Mouse (Mus musculus): ENCODE measurements around the gene Syt3.

Gene Syt3

DNA sequence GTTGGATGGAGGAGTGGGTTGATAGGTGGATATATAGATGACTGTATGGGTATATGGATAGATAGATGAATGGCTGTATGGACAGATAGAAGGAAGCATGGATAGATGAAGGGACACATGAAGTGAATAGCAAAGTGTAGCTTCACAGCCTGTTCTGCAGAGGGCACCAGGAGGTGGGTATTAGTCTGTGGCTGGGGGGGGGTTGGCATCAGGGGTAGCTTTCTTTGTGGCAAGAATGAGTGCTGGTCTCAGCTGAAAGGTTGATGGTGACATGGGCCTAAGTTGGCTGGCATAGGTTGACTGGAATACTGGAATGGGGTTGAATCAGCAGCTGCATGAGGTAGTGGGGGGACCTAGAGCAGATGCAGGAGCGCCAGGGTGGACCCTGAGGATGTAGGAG, 57.3 kb downstream of the Syt3 start:
- in situ Hi-C loops (cut with MboI; ENCODE audit: unreplicated experiment in 2 of 2): no loop called here

DNA sequence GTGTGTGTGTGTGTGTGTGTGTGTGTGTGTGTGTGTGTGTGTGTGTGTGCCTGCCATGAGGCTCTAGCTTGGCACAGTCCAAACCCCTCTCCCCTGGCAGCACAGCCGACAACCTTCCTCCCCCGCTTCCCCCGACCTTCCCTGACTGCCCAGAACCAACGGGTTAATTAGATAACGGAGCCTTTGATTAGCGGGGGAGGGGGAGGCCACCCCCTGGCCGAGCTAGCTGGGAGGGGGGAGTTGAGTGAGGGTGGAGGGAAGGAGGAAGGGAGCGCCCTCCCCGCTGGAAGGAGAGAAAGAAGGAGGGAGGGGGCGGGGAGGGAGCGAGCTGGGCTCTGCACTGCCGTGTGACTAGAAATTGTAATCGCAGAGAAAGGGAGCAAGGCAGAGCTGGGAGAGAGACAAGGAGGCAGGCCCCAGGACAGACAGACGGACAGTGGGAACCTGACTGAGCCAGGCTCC, 57.8 kb downstream of the Syt3 start:
- in situ Hi-C loops (cut with MboI; ENCODE audit: unreplicated experiment in 2 of 2): no loop called here

DNA sequence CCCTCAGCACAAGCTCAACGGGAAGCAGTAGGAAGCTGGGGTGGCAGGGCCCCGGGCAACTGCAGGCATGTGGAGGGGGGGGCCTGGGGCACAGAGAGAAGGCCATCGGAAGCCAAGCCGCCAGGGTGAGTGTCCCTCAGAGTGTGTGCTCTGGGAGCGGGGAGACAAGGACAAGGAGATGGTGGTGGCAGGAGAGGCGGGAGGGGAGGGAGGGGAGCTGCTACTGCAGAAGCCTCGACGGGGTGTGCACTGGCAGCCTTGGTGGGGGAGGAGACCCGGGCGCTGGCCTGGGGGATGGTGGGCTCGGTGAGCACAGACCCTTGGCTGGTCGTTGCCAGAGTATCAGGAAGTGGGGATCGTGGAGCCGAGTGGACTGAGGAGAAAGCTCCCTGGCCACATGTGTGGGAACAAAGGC, 58.5 kb downstream of the Syt3 start:
- in situ Hi-C loops (cut with MboI; ENCODE audit: unreplicated experiment in 2 of 2): no loop called here

DNA sequence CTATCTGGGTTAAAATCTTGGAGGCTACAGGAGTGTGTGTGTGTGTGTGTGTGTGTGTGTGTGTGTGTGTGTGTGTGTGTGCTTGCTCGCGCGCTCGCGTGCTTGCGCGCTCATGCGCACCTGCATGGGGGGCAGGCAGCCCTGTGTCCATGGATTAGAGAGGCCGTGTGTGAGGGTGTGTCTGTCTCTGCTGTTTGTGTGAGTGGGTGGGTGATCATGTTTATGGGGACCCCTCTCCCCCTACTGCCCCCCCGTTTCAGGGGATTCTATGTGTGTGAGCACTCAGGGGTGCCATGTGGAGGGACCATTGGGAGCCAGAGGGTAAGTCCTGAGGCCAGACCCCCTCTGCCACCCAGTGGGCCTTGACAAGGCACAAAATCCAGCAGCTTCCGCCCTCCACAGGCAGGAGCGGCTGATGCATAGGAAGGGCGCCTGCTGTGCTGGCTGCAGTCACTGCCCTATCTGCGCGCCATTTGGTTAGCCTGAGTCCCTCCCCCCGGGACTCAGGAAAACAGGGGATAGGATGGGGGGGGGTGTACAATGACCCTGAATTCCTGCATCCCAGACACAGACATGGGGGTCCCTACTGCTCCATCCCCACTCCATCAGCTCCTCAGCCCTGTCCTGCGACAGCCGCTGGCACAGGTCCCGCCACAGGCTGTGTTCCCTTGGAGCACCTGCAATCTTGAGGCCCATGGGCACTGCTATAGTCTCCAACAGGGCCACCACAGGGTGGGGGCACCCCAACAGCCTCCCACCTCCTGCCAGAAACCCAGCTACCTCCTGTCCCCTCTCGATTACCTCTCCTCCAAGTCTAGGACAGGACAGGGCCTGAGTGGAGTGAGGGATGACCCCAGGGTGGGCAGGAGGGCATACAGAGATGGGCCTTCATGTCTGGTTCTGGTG, 59.6 kb downstream of the Syt3 start:
- in situ Hi-C loops (cut with MboI; ENCODE audit: unreplicated experiment in 2 of 2): no loop called here

DNA sequence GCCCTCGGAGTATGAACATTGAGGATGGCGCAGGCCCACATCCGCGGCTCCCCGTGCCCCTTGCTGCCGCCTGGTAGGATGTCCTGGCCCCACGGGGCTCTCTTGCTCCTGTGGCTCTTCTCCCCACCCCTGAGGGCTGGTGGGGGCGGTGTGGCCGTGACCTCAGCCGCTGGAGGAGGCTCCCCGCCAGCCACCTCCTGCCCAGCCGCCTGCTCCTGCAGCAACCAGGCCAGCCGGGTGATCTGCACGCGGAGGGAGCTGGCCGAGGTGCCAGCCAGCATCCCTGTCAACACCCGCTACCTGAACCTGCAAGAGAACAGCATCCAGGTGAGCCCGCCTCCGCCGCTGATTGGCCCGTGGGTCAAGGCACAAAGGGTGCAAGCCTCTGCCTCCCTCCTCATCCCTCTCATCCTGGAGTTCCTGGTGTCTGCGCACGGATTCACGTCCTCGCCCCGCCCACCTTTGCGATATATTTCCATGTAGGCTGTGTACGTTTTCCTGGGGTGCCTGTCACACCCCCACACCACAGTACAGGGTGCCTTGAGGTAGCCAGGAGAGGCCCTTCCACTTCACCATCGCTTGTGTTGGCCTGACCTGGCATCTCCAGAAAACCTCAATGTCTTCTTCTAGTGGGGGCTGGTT, 61.1 kb downstream of the Syt3 start:
- in situ Hi-C loops (cut with MboI; ENCODE audit: unreplicated experiment in 2 of 2): no loop called here

DNA sequence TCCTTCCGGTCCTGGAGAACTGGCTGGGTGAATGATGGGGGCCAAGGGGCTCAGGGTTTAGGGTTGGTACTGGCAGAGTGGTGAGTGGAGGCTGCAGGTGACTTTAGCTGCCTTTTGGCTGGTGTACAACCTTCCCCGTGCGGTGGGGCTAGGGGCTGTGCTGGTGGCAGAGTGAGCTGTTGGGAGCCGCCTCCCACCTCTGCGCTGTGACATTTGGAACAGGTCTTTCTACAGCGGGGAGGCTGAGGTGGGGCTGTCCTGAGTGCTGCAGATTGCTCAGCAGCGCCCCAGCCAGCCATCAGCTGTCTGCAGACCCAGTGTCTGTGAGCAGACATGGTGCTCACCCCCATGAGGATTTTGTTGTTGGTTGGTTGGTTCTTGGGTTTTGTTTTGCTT, 61.6 kb downstream of the Syt3 start:
- in situ Hi-C loops (cut with MboI; ENCODE audit: unreplicated experiment in 2 of 2): no loop called here

DNA sequence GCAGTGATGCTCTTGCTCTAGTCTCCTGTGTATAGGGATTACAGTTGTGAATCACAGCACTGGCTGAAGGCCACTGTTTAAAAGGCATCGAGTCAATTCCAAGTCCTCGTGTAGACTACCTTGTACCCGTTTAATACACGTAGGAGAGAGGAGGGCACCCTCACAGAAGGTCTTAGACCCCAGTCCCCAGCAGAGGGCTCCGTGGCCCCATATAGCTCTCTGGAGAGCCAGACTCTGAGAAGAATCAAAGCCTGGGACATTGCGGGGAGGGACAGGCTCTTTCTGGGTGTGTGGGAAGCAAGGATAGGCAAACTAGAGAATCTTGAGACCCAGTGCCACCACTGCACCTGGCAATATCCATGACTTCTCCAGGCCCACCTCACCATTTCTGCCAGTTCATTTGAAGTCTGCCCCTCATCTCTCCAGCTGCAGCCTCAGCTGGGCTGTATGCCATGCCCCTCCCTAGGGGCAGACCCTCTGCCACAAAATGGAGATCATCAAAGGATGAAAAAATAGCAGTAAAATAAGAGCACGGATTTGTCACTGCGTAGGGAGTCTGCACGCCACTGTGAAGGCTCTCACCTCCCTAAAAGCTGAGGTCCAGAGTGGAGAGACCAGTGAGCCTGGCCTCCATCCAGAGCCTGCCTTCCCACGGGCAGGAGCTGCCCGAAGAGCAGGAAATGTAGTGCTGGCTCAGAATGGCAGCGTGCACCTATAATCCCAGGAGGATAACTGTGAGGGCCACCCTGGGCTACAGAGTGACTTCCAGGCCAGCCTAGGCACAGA, 62.4 kb downstream of the Syt3 start:
- in situ Hi-C loops (cut with MboI; ENCODE audit: unreplicated experiment in 2 of 2): no loop called here
